Mouse (Mus musculus) bone marrow, adult 2 months (tissue): Measurements from ENCODE around the gene Twf2.

Experiments
- CTCF ChIP-seq: fragments of 200-500 bp; IDR thresholded peaks from 2 replicates; pipeline ENCODE4 v1.5.1; 2011; ENCODE audit warnings: low read length, control low read depth; ENCODE audit not compliant: control insufficient read depth, insufficient read depth
- POLR2A ChIP-seq: fragments of 200-500 bp; IDR thresholded peaks from 2 replicates; pipeline ENCODE4 v1.6.1; 2011; ENCODE audit warnings: low read depth, mild to moderate bottlenecking, control low read depth, low read length, borderline replicate concordance; ENCODE audit not compliant: control insufficient read depth

DNA sequence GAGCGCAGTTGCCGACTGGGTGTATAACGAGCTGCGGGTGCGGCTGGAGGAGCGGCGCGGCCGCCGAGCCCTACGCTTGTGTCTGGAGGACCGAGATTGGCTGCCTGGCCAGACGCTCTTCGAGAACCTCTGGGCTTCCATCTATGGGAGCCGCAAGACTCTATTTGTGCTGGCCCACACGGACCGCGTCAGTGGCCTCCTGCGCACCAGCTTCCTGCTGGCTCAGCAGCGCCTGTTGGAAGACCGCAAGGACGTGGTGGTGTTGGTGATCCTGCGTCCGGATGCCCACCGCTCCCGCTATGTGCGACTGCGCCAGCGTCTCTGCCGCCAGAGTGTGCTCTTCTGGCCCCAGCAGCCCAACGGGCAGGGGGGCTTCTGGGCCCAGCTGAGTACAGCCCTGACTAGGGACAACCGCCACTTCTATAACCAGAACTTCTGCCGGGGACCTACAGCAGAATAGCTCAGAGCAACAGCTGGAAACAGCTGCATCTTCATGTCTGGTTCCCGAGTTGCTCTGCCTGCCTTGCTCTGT is 23.3 kb downstream of the Twf2 start:
- TF ChIP-seq POLR2A = no peak
- TF ChIP-seq CTCF = no peak
